Mouse (Mus musculus): ENCODE results near the gene Arsg. TPM values are rescaled to one million over a fixed set of nuclear protein-coding genes. Genes with fewer than 3 reads are reported as not detected.

The Arsg gene
- total and polyA plus RNA-seq, 2 experiments from 2014 or later: 4.3 TPM

DNA sequence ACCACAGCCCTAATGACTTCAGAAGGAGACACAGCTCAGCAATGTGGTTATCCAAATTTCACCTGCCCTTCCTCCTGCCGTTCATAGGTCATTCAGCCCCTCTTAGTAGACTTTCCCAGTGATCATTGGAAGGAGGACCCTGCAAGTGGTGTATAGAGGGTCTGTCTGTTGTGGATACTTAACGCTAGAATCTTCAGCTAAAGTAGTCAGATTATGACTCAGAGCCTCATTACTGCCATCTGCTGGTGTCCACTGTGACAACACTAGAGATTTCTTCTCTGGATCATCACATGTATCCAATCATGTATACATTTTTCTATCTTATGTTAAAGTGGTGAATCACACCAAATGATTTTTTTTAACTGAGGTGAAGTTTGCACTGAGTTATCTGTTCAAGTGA is 148.0 kb downstream of the Arsg start:
- Histone ChIP-seq H3K27me3 (ENCODE audit: control insufficient read depth, insufficient read depth, low read length) (no peaks in the 10 kb centered on the region), H3K9ac (replicated peaks; ENCODE audit: low read depth, low read length) (no peak overlapping the region), H3K4me3 (ENCODE audit: low read depth, low read length) (no peak overlapping the region), H3K9me3 (replicated peaks; ENCODE audit: control insufficient read depth, low read length) (no peaks in the 10 kb centered on the region), H3K4me2 (ENCODE audit: low read depth, low read length) (no peak overlapping the region), H3K27ac (ENCODE audit: low read depth) (no peak overlapping the region), H3K36me3 (replicated peaks; ENCODE audit: control insufficient read depth, insufficient read depth, low read length) (no peaks in the 10 kb centered on the region), H3K4me1 (ENCODE audit: control insufficient read depth, insufficient read depth) (peaks cover 27% of the 10 kb centered on the region)
- ATAC-seq (ENCODE audit: insufficient read depth, low read depth): no peak
- peak; percentile 60 for DNase-seq (ENCODE audit: low spot score)
- no peak for TF ChIP-seq EP300 (IDR thresholded peaks at IDR 0.05; ENCODE audit: low read depth)
- TF ChIP-seq CTCF (IDR thresholded peaks at IDR 0.05; ENCODE audit: low read depth): peak; percentile 76
- WGBS: 9% methylated on average over 2 of the region's 2 CpGs

- peak overlapping the region; percentile 55 for H3K4me2 ChIP-seq (ENCODE audit: low read depth, low read length)
- TF ChIP-seq CTCF (IDR thresholded peaks at IDR 0.05; ENCODE audit: low read depth) (0 out of 2 replicates have a peak, but pooled peaks have one; percentile 1), EP300 (IDR thresholded peaks at IDR 0.05; ENCODE audit: low read depth) (peak; percentile 91)
- WGBS: 2% methylated on average over 15 of the region's 15 CpGs
- H3K4me3 ChIP-seq (ENCODE audit: low read depth, low read length): peak overlapping the region; percentile 23
- no peaks in the 10 kb centered on the region for H3K27me3 ChIP-seq (ENCODE audit: control insufficient read depth, insufficient read depth, low read length)
- H3K27ac ChIP-seq (ENCODE audit: low read depth): peak overlapping the region; percentile 93
- H3K36me3 ChIP-seq (replicated peaks; ENCODE audit: control insufficient read depth, insufficient read depth, low read length): no peaks in the 10 kb centered on the region
- DNase-seq (ENCODE audit: low spot score) (peak; percentile 85), ATAC-seq (ENCODE audit: insufficient read depth, low read depth) (peak; percentile 90)
- 0 out of 2 replicates have a peak overlapping the region, but pooled peaks have one; percentile 27 for H3K9ac ChIP-seq (replicated peaks; ENCODE audit: low read depth, low read length)
- peaks cover 19% of the 10 kb centered on the region for H3K4me1 ChIP-seq (ENCODE audit: control insufficient read depth, insufficient read depth)
- no peaks in the 10 kb centered on the region for H3K9me3 ChIP-seq (replicated peaks; ENCODE audit: control insufficient read depth, low read length)
Measured at GRCm38 (mm10) chr11:109622518-109623037, 149.4 kb downstream of the Arsg start.

Small RNAs within 50 kb of the gene (microRNA-seq; reads per million reads assigned to microRNA genes)
- not detected for gene Gm25540

Other genes starting within 250 kb of the Arsg start
- 0.62 and 0.80 TPM in 2 replicates for gene Rgs9, start 175.2 kb upstream of the Arsg start, total RNA-seq (2014; rRNA removed; ENCODE audit: low replicate concordance)
- gene Rgs9, start 175.2 kb upstream of the Arsg start, polyA plus RNA-seq (2015; fragmentation: Nextera tagmentation; extraction: Ambion mirVana): 0.23 and 0.33 TPM in 2 replicates
- 42.3 and 42.7 TPM in 2 replicates for gene Gna13, start 110.5 kb upstream of the Arsg start, total RNA-seq (2014; rRNA removed; ENCODE audit: low replicate concordance)
- gene Gna13, start 110.5 kb upstream of the Arsg start, polyA plus RNA-seq (2015; fragmentation: Nextera tagmentation; extraction: Ambion mirVana): 25.5 and 28.0 TPM in 2 replicates
- not detected in 2 replicates for gene 9930022D16Rik, start 59.5 kb upstream of the Arsg start, total RNA-seq (2014; rRNA removed; ENCODE audit: low replicate concordance)
- not detected in 2 replicates for gene 9930022D16Rik, start 59.5 kb upstream of the Arsg start, polyA plus RNA-seq (2015; fragmentation: Nextera tagmentation; extraction: Ambion mirVana)
- 36.9 and 65.6 TPM in 2 replicates for gene Amz2, start 47.4 kb upstream of the Arsg start, total RNA-seq (2014; rRNA removed; ENCODE audit: low replicate concordance)
- 33.7 and 36.2 TPM in 2 replicates for gene Amz2, start 47.4 kb upstream of the Arsg start, polyA plus RNA-seq (2015; fragmentation: Nextera tagmentation; extraction: Ambion mirVana)
- 11.9 and 13.2 TPM in 2 replicates for gene Slc16a6, start 224 bp downstream of the Arsg start, total RNA-seq (2014; rRNA removed; ENCODE audit: low replicate concordance)
- gene Slc16a6, start 224 bp downstream of the Arsg start, polyA plus RNA-seq (2015; fragmentation: Nextera tagmentation; extraction: Ambion mirVana): 4.6 and 8.2 TPM in 2 replicates
- 40.8 and 53.2 TPM in 2 replicates for gene Wipi1, start 138.6 kb downstream of the Arsg start, total RNA-seq (2014; rRNA removed; ENCODE audit: low replicate concordance)
- 65.4 and 67.1 TPM in 2 replicates for gene Wipi1, start 138.6 kb downstream of the Arsg start, polyA plus RNA-seq (2015; fragmentation: Nextera tagmentation; extraction: Ambion mirVana)
- 163 and 237 TPM in 2 replicates for gene Prkar1a, start 176.0 kb downstream of the Arsg start, total RNA-seq (2014; rRNA removed; ENCODE audit: low replicate concordance)
- 483 and 530 TPM in 2 replicates for gene Prkar1a, start 176.0 kb downstream of the Arsg start, polyA plus RNA-seq (2015; fragmentation: Nextera tagmentation; extraction: Ambion mirVana)
- gene Fam20a, start 248.9 kb downstream of the Arsg start, total RNA-seq (2014; rRNA removed; ENCODE audit: low replicate concordance): 6.2 and 6.8 TPM in 2 replicates
- 3.0 TPM in 2 replicates for gene Fam20a, start 248.9 kb downstream of the Arsg start, polyA plus RNA-seq (2015; fragmentation: Nextera tagmentation; extraction: Ambion mirVana)